Mouse (Mus musculus) liver, embryonic 13.5 days (tissue): Measurements from ENCODE around the gene Ppp1r13l. TPM values are rescaled to one million over a fixed set of nuclear protein-coding genes. Genes with fewer than 3 reads are reported as not detected.

ENCODE experiments used
- ATAC-seq: fragments of 200-750 bp; cut with Nextera tagmentation; 2 replicates; pipeline ENCODE4 v1.8.0; 2017; ENCODE audit warnings: low read depth, mild to moderate bottlenecking, moderate number of reproducible peaks, moderate library complexity
- DNase-seq: peaks from one replicate; pipeline ENCODE4 v3.0.0; 2022
- H3K27ac ChIP-seq: fragments of 300-500 bp; sonication (generic); 2 replicates; pipeline ENCODE4 v1.5.1; 2015; ENCODE audit warnings: moderate library complexity, mild to moderate bottlenecking, inconsistent platforms
- H3K27me3 ChIP-seq: fragments of 300-500 bp; sonication (generic); 2 replicates; pipeline ENCODE4 v1.6.1; 2015; ENCODE audit warnings: mild to moderate bottlenecking, inconsistent platforms
- H3K36me3 ChIP-seq: fragments of 300-500 bp; sonication (generic); 2 replicates; pipeline ENCODE4 v1.6.1; 2015; ENCODE audit warnings: mild to moderate bottlenecking, inconsistent platforms
- H3K4me1 ChIP-seq: fragments of 300-500 bp; sonication (generic); replicated peaks from 2 replicates; pipeline ENCODE4 v1.6.1; 2015; ENCODE audit warnings: inconsistent platforms
- H3K4me2 ChIP-seq: fragments of 300-500 bp; sonication (generic); 2 replicates; pipeline ENCODE4 v1.6.1; 2015; ENCODE audit warnings: inconsistent platforms, mild to moderate bottlenecking, moderate library complexity
- H3K4me3 ChIP-seq: fragments of 300-500 bp; sonication (generic); replicated peaks from 2 replicates; pipeline ENCODE4 v1.5.1; 2015; ENCODE audit warnings: mild to moderate bottlenecking, inconsistent platforms
- H3K9ac ChIP-seq: fragments of 300-500 bp; sonication (generic); 2 replicates; pipeline ENCODE4 v1.6.1; 2015; ENCODE audit warnings: mild to moderate bottlenecking, inconsistent platforms
- H3K9me3 ChIP-seq: fragments of 300-500 bp; sonication (generic); replicated peaks from 2 replicates; pipeline ENCODE4 v1.6.1; 2016; ENCODE audit warnings: inconsistent platforms
- WGBS: fragments of 180-500 bp; shearing (Covaris S2); methylation state at CpG from one replicate; pipeline ENCODE4 v1.1.7; 2015; ENCODE audit not compliant: insufficient replicate concordance; 5-methylcytosine and 5-hydroxymethylcytosine counted together
- polyA plus RNA-seq: library from polyadenylated mRNA; unstranded; fragments of >200 nt; fragmentation: Nextera tagmentation; extraction: Ambion mirVana; gene quantifications from 2 replicates; pipeline ENCODE4 v1.2.1, GENCODE M21; 2015

Ppp1r13l gene
- polyA plus RNA-seq, 1 experiment from 2014 or later, result 1.1 TPM

GRCm38 (mm10) chr7:19322489-19322888, 37.1 kb upstream of the Ppp1r13l start:
- H3K4me2 ChIP-seq, result no peak overlapping the region
- H3K9ac ChIP-seq, result no peak overlapping the region
- DNase-seq (no peak), ATAC-seq (no peak)
- WGBS, result 39% methylated on average over 9 of the region's 9 CpGs
- peaks cover 37% of the 10 kb centered on the region for H3K4me1 ChIP-seq
- H3K9me3 ChIP-seq, result no peaks in the 10 kb centered on the region
- peaks cover 68% of the 10 kb centered on the region for H3K27me3 ChIP-seq
- no peak overlapping the region for H3K4me3 ChIP-seq
- H3K27ac ChIP-seq, result no peak overlapping the region
- H3K36me3 ChIP-seq, result no peaks in the 10 kb centered on the region

- Histone ChIP-seq H3K4me1 (peaks cover 44% of the 10 kb centered on the region), H3K27me3 (peaks cover 50% of the 10 kb centered on the region), H3K4me2 (no peak overlapping the region), H3K4me3 (no peak overlapping the region), H3K9me3 (0 out of 2 replicates have a peak, but pooled peaks cover 3% of the 10 kb centered on the region), H3K36me3 (no peaks in the 10 kb centered on the region), H3K27ac (no peak overlapping the region), H3K9ac (no peak overlapping the region)
- ATAC-seq, result no peak
- no peak for DNase-seq
- WGBS, result 72% methylated on average over 11 of the region's 11 CpGs
Measured at GRCm38 (mm10) chr7:19324221-19324620, 35.3 kb upstream of the Ppp1r13l start.

GRCm38 (mm10) chr7:19325262-19326199, 34.0 kb upstream of the Ppp1r13l start:
- WGBS, result 50% methylated on average over 21 of the region's 21 CpGs
- peak overlapping the region; percentile 45; the same call in 1 of the 2 replicates for H3K4me3 ChIP-seq
- peak overlapping the region; percentile 74 for H3K4me2 ChIP-seq
- peaks cover 41% of the 10 kb centered on the region for H3K27me3 ChIP-seq
- DNase-seq, result no peak
- H3K9ac ChIP-seq, result peak overlapping the region; percentile 38
- 0 out of 2 replicates have a peak, but pooled peaks cover 3% of the 10 kb centered on the region for H3K9me3 ChIP-seq
- peaks cover 36% of the 10 kb centered on the region for H3K4me1 ChIP-seq
- no peak overlapping the region for H3K27ac ChIP-seq
- H3K36me3 ChIP-seq, result no peaks in the 10 kb centered on the region
- peak; percentile 45; the same call in 1 of the 2 replicates for ATAC-seq

GRCm38 (mm10) chr7:19326359-19326758, 33.2 kb upstream of the Ppp1r13l start:
- no peak overlapping the region for H3K27ac ChIP-seq
- H3K4me2 ChIP-seq, result peak overlapping the region; percentile 74
- H3K4me3 ChIP-seq, result peak overlapping the region; percentile 45
- under 1% methylated on average over 18 of the region's 20 CpGs for WGBS
- H3K4me1 ChIP-seq, result peaks cover 36% of the 10 kb centered on the region
- DNase-seq, result peak; percentile 78
- H3K27me3 ChIP-seq, result peaks cover 39% of the 10 kb centered on the region
- H3K9me3 ChIP-seq, result 0 out of 2 replicates have a peak, but pooled peaks cover 3% of the 10 kb centered on the region
- H3K36me3 ChIP-seq, result no peaks in the 10 kb centered on the region
- peak overlapping the region; percentile 38 for H3K9ac ChIP-seq
- ATAC-seq, result peak; percentile 62

GRCm38 (mm10) chr7:19327128-19327527, 32.4 kb upstream of the Ppp1r13l start:
- ATAC-seq (peak; percentile 71), DNase-seq (peak; percentile 76)
- no peaks in the 10 kb centered on the region for H3K36me3 ChIP-seq
- H3K4me1 ChIP-seq, result peaks cover 36% of the 10 kb centered on the region
- H3K9ac ChIP-seq, result peak overlapping the region; percentile 38
- 0 out of 2 replicates have a peak, but pooled peaks cover 3% of the 10 kb centered on the region for H3K9me3 ChIP-seq
- 1% methylated on average over 22 of the region's 22 CpGs for WGBS
- H3K4me2 ChIP-seq, result peak overlapping the region; percentile 74
- peak overlapping the region; percentile 45 for H3K4me3 ChIP-seq
- H3K27me3 ChIP-seq, result peaks cover 38% of the 10 kb centered on the region
- H3K27ac ChIP-seq, result peak overlapping the region; percentile 50; the same call in 1 of the 2 replicates

- no peak for ATAC-seq
- 67% methylated on average over 5 of the region's 5 CpGs for WGBS
- no peak overlapping the region for H3K9ac ChIP-seq
- no peak overlapping the region for H3K4me3 ChIP-seq
- no peaks in the 10 kb centered on the region for H3K36me3 ChIP-seq
- peaks cover 38% of the 10 kb centered on the region for H3K27me3 ChIP-seq
- no peak overlapping the region for H3K27ac ChIP-seq
- peak overlapping the region; percentile 74 for H3K4me2 ChIP-seq
- DNase-seq, result no peak
- H3K4me1 ChIP-seq, result peaks cover 42% of the 10 kb centered on the region
- H3K9me3 ChIP-seq, result 0 out of 2 replicates have a peak, but pooled peaks cover 3% of the 10 kb centered on the region
Measured at GRCm38 (mm10) chr7:19327782-19328181, 31.8 kb upstream of the Ppp1r13l start.

GRCm38 (mm10) chr7:19328425-19328824, 31.1 kb upstream of the Ppp1r13l start:
- Histone ChIP-seq H3K9ac (no peak overlapping the region), H3K36me3 (no peaks in the 10 kb centered on the region), H3K9me3 (0 out of 2 replicates have a peak, but pooled peaks cover 3% of the 10 kb centered on the region), H3K27ac (no peak overlapping the region), H3K4me2 (no peak overlapping the region), H3K4me1 (peaks cover 46% of the 10 kb centered on the region), H3K4me3 (no peak overlapping the region), H3K27me3 (peaks cover 34% of the 10 kb centered on the region)
- ATAC-seq (no peak), DNase-seq (no peak)

GRCm38 (mm10) chr7:19331910-19332309, 27.6 kb upstream of the Ppp1r13l start:
- Histone ChIP-seq H3K9ac (no peak overlapping the region), H3K27ac (no peak overlapping the region), H3K27me3 (peaks cover 30% of the 10 kb centered on the region), H3K36me3 (no peaks in the 10 kb centered on the region), H3K9me3 (0 out of 2 replicates have a peak, but pooled peaks cover 3% of the 10 kb centered on the region), H3K4me2 (no peak overlapping the region), H3K4me1 (peaks cover 38% of the 10 kb centered on the region), H3K4me3 (no peak overlapping the region)
- ATAC-seq (no peak), DNase-seq (no peak)
- WGBS, result 41% methylated on average over 2 of the region's 2 CpGs

- peak; percentile 57 for ATAC-seq
- Histone ChIP-seq H3K27ac (peak overlapping the region; percentile 75; the same call in 1 of the 2 replicates), H3K36me3 (no peaks in the 10 kb centered on the region), H3K4me2 (peak overlapping the region; percentile 90), H3K9me3 (0 out of 2 replicates have a peak, but pooled peaks cover 3% of the 10 kb centered on the region), H3K27me3 (peaks cover 35% of the 10 kb centered on the region), H3K4me3 (peak overlapping the region; percentile 67), H3K9ac (peak overlapping the region; percentile 74), H3K4me1 (peaks cover 29% of the 10 kb centered on the region)
- peak; percentile 34 for DNase-seq
- WGBS, result under 1% methylated on average over 51 of the region's 52 CpGs
Measured at GRCm38 (mm10) chr7:19332709-19333352, 26.7 kb upstream of the Ppp1r13l start.

GRCm38 (mm10) chr7:19335583-19335982, 24.0 kb upstream of the Ppp1r13l start:
- Histone ChIP-seq H3K36me3 (no peaks in the 10 kb centered on the region), H3K9ac (no peak overlapping the region), H3K9me3 (no peaks in the 10 kb centered on the region), H3K4me1 (peaks cover 26% of the 10 kb centered on the region), H3K27ac (no peak overlapping the region), H3K4me3 (no peak overlapping the region), H3K27me3 (peaks cover 54% of the 10 kb centered on the region), H3K4me2 (no peak overlapping the region)
- ATAC-seq (peak; percentile 35; the same call in 1 of the 2 replicates), DNase-seq (no peak)
- 34% methylated on average over 3 of the region's 3 CpGs for WGBS

GRCm38 (mm10) chr7:19337122-19337521, 22.4 kb upstream of the Ppp1r13l start:
- H3K4me3 ChIP-seq, result no peak overlapping the region
- peaks cover 59% of the 10 kb centered on the region for H3K27me3 ChIP-seq
- WGBS, result 39% methylated on average over 10 of the region's 10 CpGs
- H3K36me3 ChIP-seq, result no peaks in the 10 kb centered on the region
- H3K27ac ChIP-seq, result no peak overlapping the region
- no peak for ATAC-seq
- H3K4me1 ChIP-seq, result peaks cover 29% of the 10 kb centered on the region
- H3K4me2 ChIP-seq, result no peak overlapping the region
- no peak for DNase-seq
- no peak overlapping the region for H3K9ac ChIP-seq
- H3K9me3 ChIP-seq, result no peaks in the 10 kb centered on the region
